Mouse (Mus musculus) common myeloid progenitor, adult 5-6 weeks (primary cell): ENCODE results near the gene Cdh12. TPM values are rescaled to one million over a fixed set of nuclear protein-coding genes. Genes with fewer than 3 reads are reported as not detected.

ENCODE experiments used
- ATAC-seq: replicated peaks from 2 replicates; pipeline ENCODE4 v1.8.0; 2016; ENCODE audit warnings: low read depth, mild to moderate bottlenecking, moderate TSS enrichment, inconsistent platforms; ENCODE audit not compliant: poor library complexity, severe bottlenecking
- total RNA-seq: library from RNA; stranded (forward); fragments of 200-1000, 187-1606 nt; gene quantifications from 2 replicates; pipeline ENCODE4 v1.2.3, GENCODE M21; 2017

Gene Cdh12
- total RNA-seq, 1 experiment from 2014 or later: not detected

GRCm38 (mm10) chr15:20684200-20684599 lies 235.1 kb downstream of the Cdh12 start:
- ATAC-seq: no peak

DNA sequence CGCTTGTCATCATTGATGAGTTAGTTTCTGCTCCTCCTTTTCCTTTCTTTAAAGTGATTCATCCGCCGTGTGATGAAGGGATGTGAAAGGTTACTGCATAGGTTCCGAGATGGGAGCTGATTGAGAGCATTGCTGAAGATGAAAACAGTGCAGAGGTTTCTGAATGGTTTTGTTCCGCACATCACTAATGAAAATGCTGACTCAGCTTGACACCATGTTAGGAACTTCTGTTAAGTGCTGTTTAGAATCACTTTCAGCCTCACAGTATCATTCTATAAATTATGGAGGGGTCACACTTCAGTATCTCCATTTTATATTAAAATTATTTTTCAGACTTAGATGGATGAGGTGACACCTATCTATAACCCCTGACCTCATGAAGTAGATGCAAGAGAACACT lies 247.2 kb downstream of the Cdh12 start:
- no peak for ATAC-seq

DNA sequence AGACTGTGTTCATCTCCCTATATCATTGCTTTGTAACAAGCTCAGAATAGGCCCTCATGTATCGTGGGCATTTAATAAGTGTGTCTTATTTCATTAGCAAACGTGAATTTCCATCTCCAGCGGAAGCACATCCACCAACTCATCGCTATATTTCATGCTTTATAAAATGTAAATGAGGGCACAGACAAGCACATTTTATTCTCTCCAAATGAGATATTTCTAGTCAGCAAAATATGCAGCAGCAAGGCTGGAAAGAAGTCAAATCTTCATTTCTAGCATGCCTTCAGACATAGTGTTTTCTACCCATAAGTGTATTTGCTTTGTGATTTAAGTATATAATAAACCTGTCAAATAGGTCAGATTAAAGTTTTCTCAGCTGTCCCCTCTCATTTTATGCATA lies 262.8 kb downstream of the Cdh12 start:
- ATAC-seq: no peak

DNA sequence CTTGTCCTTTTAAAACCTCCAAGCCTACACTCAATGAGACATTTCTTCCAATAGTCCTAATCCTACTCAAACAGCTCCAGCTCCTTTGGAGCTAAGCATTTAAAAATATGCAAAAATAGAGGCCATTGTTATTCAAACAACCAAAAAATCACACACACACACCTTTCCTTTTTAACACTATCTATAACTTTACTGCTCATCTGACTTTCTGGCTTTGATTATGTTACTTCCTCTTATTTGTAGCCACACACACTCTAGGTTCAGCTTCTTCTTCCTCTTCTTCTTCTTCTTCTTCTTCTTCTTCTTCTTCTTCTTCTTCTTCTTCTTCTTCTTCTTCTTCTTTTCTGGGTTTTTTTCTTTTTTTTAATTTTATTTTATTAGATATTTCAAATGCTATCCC lies 323.2 kb downstream of the Cdh12 start:
- ATAC-seq: no peak

- no peak for ATAC-seq
Observed at GRCm38 (mm10) chr15:20773423-20773822, 324.4 kb downstream of the Cdh12 start.

DNA sequence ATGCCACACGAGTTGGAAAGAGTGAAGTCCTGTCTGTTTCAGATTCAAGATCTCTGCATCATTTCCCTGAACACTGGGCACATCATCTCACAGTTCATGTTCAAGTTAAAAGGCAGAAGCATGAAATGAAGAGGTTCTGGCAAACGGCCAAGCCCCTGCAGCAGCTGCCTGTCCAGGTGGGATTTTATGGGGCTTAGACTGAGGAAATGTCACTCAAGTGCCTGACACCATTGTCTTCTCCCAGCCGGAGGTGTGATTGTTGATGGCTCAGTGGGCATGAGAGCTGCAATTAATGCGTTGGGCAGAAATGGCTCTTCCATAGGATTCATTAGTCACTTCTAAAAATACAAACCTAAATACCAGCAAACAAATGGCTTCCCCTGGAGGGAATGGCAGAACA lies 347.9 kb downstream of the Cdh12 start:
- ATAC-seq: no peak

DNA sequence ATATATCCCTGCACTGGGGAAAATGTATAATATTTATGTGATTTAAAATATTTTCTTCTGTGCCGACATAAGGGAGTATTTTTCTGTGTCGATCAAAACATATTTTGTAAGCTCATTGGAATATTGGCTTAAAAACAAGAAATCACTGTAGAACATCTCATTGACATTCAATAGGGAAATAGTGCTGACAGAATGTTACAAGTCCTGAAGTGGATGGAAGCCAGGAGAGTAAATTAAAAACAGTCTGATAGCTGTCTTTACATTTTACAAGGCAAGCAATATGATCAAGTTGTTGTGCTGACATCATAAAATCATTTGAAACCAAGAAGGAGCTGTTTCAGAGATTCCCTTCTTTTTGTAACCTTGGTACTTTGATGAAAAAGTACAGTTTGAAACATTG lies 349.5 kb downstream of the Cdh12 start:
- no peak for ATAC-seq

DNA sequence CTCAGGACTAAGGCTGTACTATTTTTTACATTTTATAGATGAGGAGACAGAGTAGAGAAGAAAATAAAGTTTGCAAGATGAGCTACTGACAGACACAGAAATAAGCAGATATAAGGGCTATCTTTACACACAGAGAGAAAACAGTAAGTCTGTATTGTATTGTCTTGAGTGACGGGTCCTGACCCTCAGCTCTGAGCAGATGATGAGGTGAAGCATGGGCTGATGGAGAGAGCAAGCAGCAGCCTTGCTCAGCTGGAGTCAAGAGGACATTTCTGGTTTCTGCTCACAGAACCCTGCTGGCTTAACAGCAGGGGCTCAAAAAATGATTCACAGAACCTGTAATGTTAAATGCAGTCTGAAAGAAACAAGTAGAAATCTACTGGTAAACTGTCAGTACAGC lies 386.8 kb downstream of the Cdh12 start:
- no peak for ATAC-seq

DNA sequence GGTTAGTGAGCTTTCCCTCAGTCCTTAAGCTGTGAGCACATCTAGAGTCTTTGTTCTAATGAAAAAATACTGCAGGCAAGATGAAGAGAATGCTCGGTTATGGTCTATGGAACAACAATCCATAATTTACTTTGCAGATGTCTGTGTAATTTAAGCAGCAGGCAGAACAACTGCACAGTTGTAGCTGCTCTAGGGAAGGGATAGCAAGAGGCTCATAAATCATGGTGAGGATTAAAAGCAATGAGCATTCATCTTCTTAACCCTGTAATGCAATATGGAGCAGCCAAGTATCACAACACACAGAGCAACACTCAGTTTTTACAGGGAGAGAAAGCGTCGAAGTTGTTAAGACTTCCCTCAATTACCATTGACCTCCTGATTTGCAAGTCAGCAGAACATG lies 387.9 kb downstream of the Cdh12 start:
- ATAC-seq: no peak

- no peak for ATAC-seq
Observed at GRCm38 (mm10) chr15:20841479-20841878, 392.4 kb downstream of the Cdh12 start.

DNA sequence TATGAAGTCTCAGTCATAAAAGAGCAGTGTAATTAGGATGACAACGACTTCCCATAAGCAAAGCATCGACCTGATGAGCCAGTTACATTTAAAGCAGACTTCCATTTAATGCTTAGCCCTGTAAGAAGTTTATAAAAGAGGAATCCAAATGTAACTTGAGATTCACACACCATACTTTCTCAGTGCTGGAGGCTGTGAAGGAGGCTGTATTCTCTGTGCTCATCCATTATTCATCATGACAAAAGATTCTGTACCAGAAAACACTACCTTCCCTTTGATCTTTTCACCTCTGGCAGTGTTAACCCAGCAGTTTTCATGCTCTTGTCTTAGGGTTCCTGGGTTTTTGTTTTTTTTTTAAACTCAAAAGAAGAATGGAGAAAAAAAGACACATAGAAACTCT lies 414.0 kb downstream of the Cdh12 start:
- ATAC-seq: no peak

- no peak for ATAC-seq
Observed at GRCm38 (mm10) chr15:20872518-20872917, 423.5 kb downstream of the Cdh12 start.

DNA sequence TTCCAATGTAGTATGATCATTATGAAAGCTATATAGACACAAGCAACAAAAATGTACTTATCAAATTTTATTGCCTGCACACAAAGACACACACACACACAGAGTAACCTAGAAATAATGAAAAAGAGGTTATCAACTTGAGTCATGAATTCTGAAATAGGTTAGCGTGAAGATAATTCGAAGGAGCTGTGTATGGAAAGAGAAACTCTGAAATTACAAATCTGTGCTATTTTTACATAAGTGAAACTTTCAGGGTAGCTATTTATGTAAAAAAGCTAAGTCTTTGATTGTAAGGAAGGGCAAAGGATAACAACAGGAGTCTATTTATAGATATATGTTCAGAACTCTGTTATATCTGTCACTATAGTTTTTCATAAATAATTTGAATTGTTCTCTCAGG lies 427.9 kb downstream of the Cdh12 start:
- no peak for ATAC-seq

GRCm38 (mm10) chr15:20893471-20893870 lies 444.4 kb downstream of the Cdh12 start:
- ATAC-seq: no peak

DNA sequence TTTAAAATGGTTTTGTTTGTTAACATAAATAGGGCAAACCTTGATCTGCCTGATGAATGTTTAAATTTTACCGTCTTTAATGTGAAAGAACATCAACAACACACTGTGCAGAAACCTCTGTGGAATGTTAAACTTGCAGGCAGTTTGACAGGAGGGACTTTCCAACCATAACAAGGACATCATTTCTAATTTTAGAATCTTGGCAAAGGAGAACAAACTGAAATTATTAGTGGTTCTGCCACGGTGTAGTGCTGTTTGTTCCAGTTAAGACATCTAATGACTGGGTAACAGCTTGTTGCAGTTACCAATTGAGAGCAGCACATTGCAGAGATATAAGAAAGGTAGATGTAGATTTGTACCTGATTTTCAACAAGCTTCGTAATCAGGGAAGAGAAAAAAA lies 453.5 kb downstream of the Cdh12 start:
- no peak for ATAC-seq

- no peak for ATAC-seq
Observed at GRCm38 (mm10) chr15:20928221-20928620, 479.2 kb downstream of the Cdh12 start.

- ATAC-seq: no peak
Observed at GRCm38 (mm10) chr15:20944000-20944399, 494.9 kb downstream of the Cdh12 start.

DNA sequence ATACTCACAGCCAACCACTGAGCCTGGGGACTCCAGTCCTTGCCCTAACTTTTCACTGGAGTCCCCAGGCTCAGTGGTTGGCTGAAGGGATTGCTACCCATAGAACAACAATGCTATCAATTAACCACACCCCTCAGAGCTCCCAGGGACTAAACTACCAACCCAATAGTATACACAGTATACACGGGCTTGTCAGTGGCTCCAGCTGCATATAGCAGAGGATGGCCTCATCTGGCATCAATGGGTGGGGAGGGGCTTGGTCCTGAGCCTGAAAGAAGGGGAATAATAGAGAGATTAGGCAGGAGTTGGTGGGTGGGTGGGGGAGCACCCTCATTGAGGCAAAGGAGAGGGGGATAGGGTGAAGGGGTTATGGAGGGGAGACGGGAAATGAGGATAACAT lies 518.4 kb downstream of the Cdh12 start:
- no peak for ATAC-seq

GRCm38 (mm10) chr15:20971041-20971440 lies 522.0 kb downstream of the Cdh12 start:
- no peak for ATAC-seq

- no peak for ATAC-seq
Observed at GRCm38 (mm10) chr15:21000541-21000940, 551.5 kb downstream of the Cdh12 start.

DNA sequence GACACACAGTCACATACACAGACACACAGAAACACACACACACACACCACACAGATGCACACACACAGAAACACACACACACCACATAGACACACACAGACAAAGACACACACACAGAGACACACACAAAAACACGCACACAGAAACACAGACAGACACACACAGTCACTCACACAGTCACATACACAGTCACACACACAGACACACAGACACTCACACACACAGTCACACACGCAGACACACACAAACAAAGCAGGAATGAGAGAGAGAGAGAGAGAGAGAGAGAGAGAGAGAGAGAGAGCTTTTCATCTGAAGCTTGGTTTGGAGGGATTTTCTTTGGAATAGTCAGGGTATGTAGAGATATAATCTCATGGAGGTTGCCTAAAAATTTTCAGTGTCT lies 558.9 kb downstream of the Cdh12 start:
- no peak for ATAC-seq

DNA sequence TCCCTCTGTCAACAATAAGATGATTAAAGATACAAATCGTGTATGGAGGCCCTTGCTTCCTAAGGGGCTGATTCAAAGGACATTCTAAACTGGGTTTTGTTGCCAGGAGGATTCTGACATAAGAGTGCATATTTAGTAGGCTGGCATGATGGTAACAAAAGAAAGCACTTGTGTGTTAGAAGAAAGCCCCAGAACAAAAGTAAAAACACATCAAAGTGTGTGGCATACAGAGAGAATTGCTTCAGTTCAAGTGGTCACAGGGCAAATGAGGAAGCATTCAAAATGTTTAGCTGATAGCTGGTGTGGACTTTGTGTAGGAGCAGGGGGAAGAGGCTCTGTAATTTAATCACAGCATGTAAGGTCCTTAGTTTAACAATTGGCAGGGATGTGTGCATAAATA lies 559.4 kb downstream of the Cdh12 start:
- ATAC-seq: no peak

GRCm38 (mm10) chr15:21008969-21009368 lies 559.9 kb downstream of the Cdh12 start:
- no peak for ATAC-seq
